Mouse (Mus musculus) thymus, adult 2 months (tissue): ENCODE data around the gene Siah3. TPM values are rescaled to one million over a fixed set of nuclear protein-coding genes. Genes with fewer than 3 reads are reported as not detected.

Source experiments
- DNase-seq: peaks from one replicate; pipeline ENCODE4 v3.0.0; 2021
- H3K27ac ChIP-seq: fragments of 200-500 bp; 2 replicates; pipeline ENCODE4 v1.5.1; 2012; ENCODE audit warnings: low read length, control low read depth; ENCODE audit not compliant: control insufficient read depth, insufficient read depth
- H3K27me3 ChIP-seq: fragments of 200-500 bp; 2 replicates; pipeline ENCODE4 v1.6.1; 2012; ENCODE audit warnings: mild to moderate bottlenecking, low read length, moderate library complexity, mixed read lengths; ENCODE audit not compliant: control insufficient read depth, insufficient read depth
- H3K36me3 ChIP-seq: fragments of 200-500 bp; 2 replicates; pipeline ENCODE4 v1.6.1; 2012; ENCODE audit warnings: mild to moderate bottlenecking, low read length, moderate library complexity; ENCODE audit not compliant: control insufficient read depth, insufficient read depth
- H3K4me1 ChIP-seq: fragments of 200-500 bp; replicated peaks from 2 replicates; pipeline ENCODE4 v1.6.1; 2012; ENCODE audit warnings: low read length; ENCODE audit not compliant: control insufficient read depth, insufficient read depth
- H3K4me3 ChIP-seq: fragments of 200-500 bp; 2 replicates; pipeline ENCODE4 v1.5.1; 2012; ENCODE audit warnings: mild to moderate bottlenecking, low read length, control low read depth, moderate library complexity; ENCODE audit not compliant: control insufficient read depth, insufficient read depth
- CTCF ChIP-seq: fragments of 200-500 bp; IDR thresholded peaks from 2 replicates; pipeline ENCODE4 v1.5.1; 2012; ENCODE audit warnings: mild to moderate bottlenecking, control low read depth, low read length, moderate library complexity, borderline replicate concordance; ENCODE audit not compliant: control insufficient read depth, poor library complexity, insufficient read depth; ENCODE audit errors: extremely low read depth
- POLR2A ChIP-seq: fragments of 200-500 bp; IDR thresholded peaks from 2 replicates; pipeline ENCODE4 v1.6.1; 2012; ENCODE audit warnings: mild to moderate bottlenecking, low read length, control low read depth, moderate library complexity; ENCODE audit not compliant: control insufficient read depth, poor library complexity, insufficient read depth; ENCODE audit errors: extremely low read depth
- WGBS: fragments of 180-500 bp; shearing (Covaris S2); methylation state at CpG from one replicate; pipeline ENCODE4 v1.1.7; 2018; 5-methylcytosine and 5-hydroxymethylcytosine counted together
- polyA plus RNA-seq: library from polyadenylated mRNA; depleted of rRNA; stranded (reverse); fragments of >200 nt; gene quantifications from 2 replicates; pipeline ENCODE4 v1.2.3, GENCODE M21; 2012

Gene Siah3
- polyA plus RNA-seq, 1 experiment, result 0.05 TPM

GRCm38 (mm10) chr14:75516917-75517595 is 61.3 kb downstream of the Siah3 start:
- Histone ChIP-seq H3K27ac (no peak overlapping the region), H3K36me3 (no peaks in the 10 kb centered on the region), H3K4me1 (peaks cover 17% of the 10 kb centered on the region), H3K4me3 (no peak overlapping the region), H3K27me3 (no peaks in the 10 kb centered on the region)
- WGBS, result 97% methylated on average over 9 of the region's 9 CpGs
- no peak for DNase-seq
- TF ChIP-seq POLR2A (no peak), CTCF (no peak)

DNA sequence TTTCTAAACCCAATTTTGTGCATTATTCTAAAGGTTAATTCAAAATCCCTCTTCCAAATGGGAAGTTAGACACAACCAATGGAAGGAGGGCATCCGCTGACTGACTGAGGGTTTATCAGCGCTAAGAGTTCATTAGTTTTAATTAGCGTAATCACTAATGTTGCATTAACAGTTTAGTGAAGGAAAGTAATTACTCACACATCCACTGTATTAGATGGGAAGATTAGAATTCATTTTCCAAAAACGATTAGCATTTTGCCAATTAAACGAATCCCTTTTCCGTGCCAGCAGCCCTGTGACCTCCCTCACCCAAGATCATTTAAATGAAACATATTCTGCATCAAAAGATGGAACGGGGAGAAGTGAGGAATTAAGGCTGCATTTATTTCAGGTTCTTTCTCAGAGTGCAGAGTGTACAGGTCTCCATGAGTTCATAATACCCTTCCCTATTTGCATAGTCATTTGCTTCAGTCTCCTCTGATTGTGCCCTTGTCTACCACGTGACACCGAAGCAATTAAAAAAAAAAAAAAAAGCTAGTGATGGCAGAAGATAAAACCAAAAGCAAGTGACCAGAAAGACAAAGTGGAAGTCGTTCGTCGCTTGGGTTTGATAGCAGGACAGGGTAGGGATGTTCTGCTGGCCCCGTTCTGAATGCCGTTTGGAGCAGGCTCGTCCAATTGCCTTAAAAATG is 62.6 kb downstream of the Siah3 start:
- TF ChIP-seq POLR2A (no peak), CTCF (no peak)
- no peak overlapping the region for H3K4me3 ChIP-seq
- no peak overlapping the region for H3K27ac ChIP-seq
- no peaks in the 10 kb centered on the region for H3K27me3 ChIP-seq
- no peak for DNase-seq
- WGBS, result 91% methylated on average over 15 of the region's 15 CpGs
- H3K4me1 ChIP-seq, result peaks cover 13% of the 10 kb centered on the region
- no peaks in the 10 kb centered on the region for H3K36me3 ChIP-seq

GRCm38 (mm10) chr14:75518899-75519298 is 63.1 kb downstream of the Siah3 start:
- no peak for DNase-seq
- Histone ChIP-seq H3K4me1 (peaks cover 13% of the 10 kb centered on the region), H3K36me3 (no peaks in the 10 kb centered on the region), H3K27ac (no peak overlapping the region), H3K4me3 (no peak overlapping the region), H3K27me3 (no peaks in the 10 kb centered on the region)
- 94% methylated on average over 6 of the region's 6 CpGs for WGBS
- no peak for TF ChIP-seq CTCF
- TF ChIP-seq POLR2A, result no peak

- no peak for DNase-seq
These were observed 63.9 kb downstream of the Siah3 start for GRCm38 (mm10) chr14:75519668-75520067.

DNA sequence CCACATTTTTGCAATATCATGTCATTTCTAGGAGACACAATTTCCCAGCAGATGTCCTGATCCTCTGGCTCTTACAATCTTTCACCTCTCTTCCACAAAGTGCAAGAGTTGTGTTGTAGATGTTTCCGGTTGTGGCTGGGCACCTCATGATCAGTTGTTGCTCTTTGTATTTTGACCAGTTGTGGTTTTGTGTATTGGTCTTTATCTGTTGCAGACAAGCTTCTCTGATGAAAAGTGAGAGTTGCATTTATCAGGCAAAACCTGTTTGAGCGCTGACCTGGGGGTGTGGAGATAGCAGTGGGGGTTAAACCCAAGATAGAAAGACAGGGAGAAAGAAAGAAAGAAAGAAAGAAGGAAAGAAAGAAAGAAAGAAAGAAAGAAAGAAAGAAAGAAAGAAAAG is 68.9 kb downstream of the Siah3 start:
- Histone ChIP-seq H3K27ac (no peak overlapping the region), H3K36me3 (no peaks in the 10 kb centered on the region), H3K4me1 (peaks cover 16% of the 10 kb centered on the region), H3K4me3 (no peak overlapping the region), H3K27me3 (no peaks in the 10 kb centered on the region)
- WGBS, result 89% methylated on average over 2 of the region's 2 CpGs
- TF ChIP-seq CTCF (no peak), POLR2A (no peak)
- DNase-seq, result no peak

More at GRCm38 (mm10) chr14:75519668-75520067, 63.9 kb downstream of the Siah3 start:
- 95% methylated on average over 8 of the region's 8 CpGs for WGBS
- Histone ChIP-seq H3K27ac (no peak overlapping the region), H3K4me1 (peaks cover 13% of the 10 kb centered on the region), H3K27me3 (no peaks in the 10 kb centered on the region), H3K4me3 (no peak overlapping the region), H3K36me3 (no peaks in the 10 kb centered on the region)
- TF ChIP-seq POLR2A (no peak), CTCF (no peak)

GRCm38 (mm10) chr14:75525376-75526145 is 69.8 kb downstream of the Siah3 start:
- H3K27ac ChIP-seq, result no peak overlapping the region
- H3K4me1 ChIP-seq, result peaks cover 16% of the 10 kb centered on the region
- TF ChIP-seq CTCF (no peak), POLR2A (no peak)
- H3K4me3 ChIP-seq, result no peak overlapping the region
- no peaks in the 10 kb centered on the region for H3K36me3 ChIP-seq
- DNase-seq, result no peak
- no peaks in the 10 kb centered on the region for H3K27me3 ChIP-seq
- 73% methylated on average over 29 of the region's 29 CpGs for WGBS
